Mouse (Mus musculus) liver, embryonic 14.5 days (tissue): Measurements from ENCODE around the gene Pla2r1. TPM values are rescaled to one million over a fixed set of nuclear protein-coding genes. Genes with fewer than 3 reads are reported as not detected.

ENCODE experiments used
- ATAC-seq: fragments of 200-750 bp; cut with Nextera tagmentation; 2 replicates; pipeline ENCODE4 v1.8.0; 2017; ENCODE audit warnings: moderate number of reproducible peaks, mild to moderate bottlenecking, moderate library complexity; ENCODE audit not compliant: insufficient read depth
- DNase-seq, 3 experiments: peaks; one replicate each; pipeline ENCODE4 v3.0.0-alpha.2; 2012 to 2013; ENCODE audit warnings: low read depth in 3 of 3, low spot score in 3 of 3
- H3K27ac ChIP-seq: fragments of 300-500 bp; sonication (generic); 2 replicates; pipeline ENCODE4 v1.5.1; 2014; ENCODE audit warnings: moderate library complexity, mild to moderate bottlenecking, control low read depth, inconsistent platforms
- H3K27me3 ChIP-seq: fragments of 300-500 bp; sonication (generic); 2 replicates; pipeline ENCODE4 v1.6.1; 2014; ENCODE audit warnings: mild to moderate bottlenecking, low read length, moderate library complexity; ENCODE audit not compliant: control insufficient read depth, insufficient read depth
- H3K36me3 ChIP-seq: fragments of 300-500 bp; sonication (generic); replicated peaks from 2 replicates; pipeline ENCODE4 v1.6.1; 2014; ENCODE audit warnings: low read depth; ENCODE audit not compliant: control insufficient read depth, insufficient read depth
- H3K4me1 ChIP-seq, 2 experiments: fragments of 200-500 bp in 1 of 2; fragments of 300-500 bp in 1 of 2; sonication (generic) in 1 of 2; replicated peaks; 2 replicates each; pipeline ENCODE4 v1.6.1; 2012 to 2014; ENCODE audit warnings: antibody characterized with exemption in 1 of 2, inconsistent platforms in 1 of 2, low read length in 1 of 2; ENCODE audit not compliant: control insufficient read depth in 2 of 2, insufficient read depth in 2 of 2
- H3K4me2 ChIP-seq: fragments of 300-500 bp; sonication (generic); 2 replicates; pipeline ENCODE4 v1.6.1; 2014; ENCODE audit warnings: low read depth, mild to moderate bottlenecking, control low read depth, moderate library complexity
- H3K4me3 ChIP-seq, 2 experiments: fragments of 200-500 bp in 1 of 2; fragments of 300-500 bp in 1 of 2; sonication (generic) in 1 of 2; 2 replicates each; pipeline ENCODE4 v1.5.1; 2012 to 2014; ENCODE audit warnings: low read depth in 2 of 2, low read length in 2 of 2, mild to moderate bottlenecking in 2 of 2, control low read depth in 1 of 2, inconsistent platforms in 1 of 2, moderate library complexity in 1 of 2; ENCODE audit not compliant: insufficient read depth in 1 of 2
- H3K9ac ChIP-seq: fragments of 300-500 bp; sonication (generic); replicated peaks from 2 replicates; pipeline ENCODE4 v1.6.1; 2014; ENCODE audit warnings: mild to moderate bottlenecking, control low read depth, moderate library complexity
- H3K9me3 ChIP-seq: fragments of 300-500 bp; sonication (generic); 2 replicates; pipeline ENCODE4 v1.6.1; 2016; ENCODE audit warnings: low read length, mixed read lengths; ENCODE audit not compliant: control insufficient read depth
- CTCF ChIP-seq: IDR thresholded peaks from 2 replicates; pipeline ENCODE4 v1.5.1; 2016; ENCODE audit warnings: antibody characterized with exemption, low read depth, control low read depth
- EP300 ChIP-seq: IDR thresholded peaks from 2 replicates; pipeline ENCODE4 v1.6.1; 2016; ENCODE audit warnings: antibody characterized with exemption, low read depth
- WGBS: fragments of 180-500 bp; shearing (Covaris S2); extraction: QIAGEN DNeasy Blood & Tissue Kit; methylation state at CpG from one replicate; pipeline ENCODE4 v1.1.7; 2014; ENCODE audit not compliant: insufficient replicate concordance; 5-methylcytosine and 5-hydroxymethylcytosine counted together
- polyA plus RNA-seq, 2 experiments: library from polyadenylated mRNA; depleted of rRNA in 1 of 2; stranded (reverse) in 1 of 2; unstranded in 1 of 2; fragments of >200 nt; fragmentation: Nextera tagmentation in 1 of 2; extraction: Ambion mirVana in 1 of 2; gene quantifications; 2 replicates each; pipeline versions ENCODE4 v1.2.1 to v1.2.3; 2012 to 2014

The Pla2r1 gene
- polyA plus RNA-seq, 2 experiments = 0.17 to 0.19 TPM

DNA sequence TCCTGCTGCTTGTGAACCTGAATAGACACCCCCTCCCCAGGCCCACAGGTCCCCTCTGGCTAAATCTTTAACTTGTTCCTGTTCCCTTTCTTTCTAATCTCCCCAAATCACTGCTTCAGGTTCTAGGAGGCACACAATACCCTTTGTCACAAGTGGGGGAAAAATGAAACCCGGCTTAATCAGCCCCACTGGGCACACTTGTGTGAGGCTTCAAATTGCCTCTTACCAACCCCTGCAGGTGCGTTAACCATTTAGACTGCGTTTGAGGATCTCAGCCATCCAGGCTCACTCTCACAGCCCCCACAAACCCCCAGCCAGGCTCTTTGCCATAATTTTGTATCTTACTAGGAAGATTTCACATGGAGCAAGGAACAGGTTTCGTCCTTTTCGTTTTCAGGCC, 9.1 kb downstream of the Pla2r1 start:
- 65% methylated on average over 5 of the region's 5 CpGs for WGBS
- no peaks in the 10 kb centered on the region for H3K4me1 ChIP-seq
- no peaks in the 10 kb centered on the region for H3K27me3 ChIP-seq
- no peaks in the 10 kb centered on the region for H3K36me3 ChIP-seq
- no peak for ATAC-seq
- no peak for TF ChIP-seq EP300
- DNase-seq = no peak
- H3K27ac ChIP-seq = no peak overlapping the region
- H3K4me3 ChIP-seq = no peak overlapping the region
- H3K9ac ChIP-seq = no peak overlapping the region
- H3K9me3 ChIP-seq = no peaks in the 10 kb centered on the region
- no peak overlapping the region for H3K4me2 ChIP-seq

DNA sequence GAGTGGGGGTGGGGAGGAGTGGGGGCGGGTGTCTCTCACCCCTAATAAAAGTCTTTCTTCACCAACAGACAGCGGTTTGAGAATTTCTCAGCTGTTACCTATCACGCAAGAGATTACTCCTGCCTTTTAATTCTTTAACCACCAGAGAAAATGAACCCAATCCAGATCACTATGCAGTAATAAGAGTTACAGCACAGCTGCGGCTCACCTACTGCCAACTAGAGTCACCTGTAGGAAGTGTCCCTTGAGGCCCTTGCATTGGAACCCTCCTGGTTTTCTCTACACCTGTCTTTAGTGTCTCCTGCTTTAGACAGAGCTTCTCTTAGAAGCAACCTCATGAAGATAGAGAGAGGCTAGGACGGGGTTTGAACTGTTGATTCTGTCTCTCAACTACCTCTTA, 11.4 kb downstream of the Pla2r1 start:
- no peak for TF ChIP-seq CTCF
- no peak for TF ChIP-seq EP300
- Histone ChIP-seq H3K9me3 (no peaks in the 10 kb centered on the region), H3K4me3 (no peak overlapping the region), H3K36me3 (no peaks in the 10 kb centered on the region), H3K27ac (no peak overlapping the region), H3K27me3 (no peaks in the 10 kb centered on the region), H3K9ac (no peak overlapping the region), H3K4me2 (no peak overlapping the region), H3K4me1 (no peaks in the 10 kb centered on the region)
- ATAC-seq (no peak), DNase-seq (no peak)
- 40% methylated on average over 5 of the region's 5 CpGs for WGBS

DNA sequence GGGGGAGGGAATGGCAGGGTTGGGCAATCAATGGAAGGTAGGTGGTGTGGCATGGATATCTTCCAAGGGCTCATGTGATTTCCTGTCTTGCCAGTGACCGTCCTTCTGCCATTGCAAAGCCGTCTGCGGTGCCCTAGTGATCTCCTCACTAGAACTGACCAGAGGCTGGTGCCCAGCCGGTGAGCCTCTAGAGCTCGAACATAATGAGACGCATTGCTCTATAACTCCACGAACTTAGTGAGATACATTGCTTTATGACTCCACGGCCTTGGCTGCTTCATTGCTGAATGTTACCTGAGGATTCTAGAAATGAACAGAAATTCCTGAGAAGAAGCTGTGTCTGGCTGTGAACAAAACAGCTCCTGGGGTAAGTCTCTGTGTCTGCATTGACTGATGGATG, 12.8 kb downstream of the Pla2r1 start:
- H3K36me3 ChIP-seq = no peaks in the 10 kb centered on the region
- no peaks in the 10 kb centered on the region for H3K27me3 ChIP-seq
- H3K4me2 ChIP-seq = no peak overlapping the region
- ATAC-seq = no peak
- no peak overlapping the region for H3K27ac ChIP-seq
- no peak overlapping the region for H3K4me3 ChIP-seq
- no peaks in the 10 kb centered on the region for H3K4me1 ChIP-seq
- no peak for DNase-seq
- no peak for TF ChIP-seq CTCF
- TF ChIP-seq EP300 = no peak
- H3K9ac ChIP-seq = no peak overlapping the region
- H3K9me3 ChIP-seq = no peaks in the 10 kb centered on the region
- WGBS = 77% methylated on average over 8 of the region's 8 CpGs

DNA sequence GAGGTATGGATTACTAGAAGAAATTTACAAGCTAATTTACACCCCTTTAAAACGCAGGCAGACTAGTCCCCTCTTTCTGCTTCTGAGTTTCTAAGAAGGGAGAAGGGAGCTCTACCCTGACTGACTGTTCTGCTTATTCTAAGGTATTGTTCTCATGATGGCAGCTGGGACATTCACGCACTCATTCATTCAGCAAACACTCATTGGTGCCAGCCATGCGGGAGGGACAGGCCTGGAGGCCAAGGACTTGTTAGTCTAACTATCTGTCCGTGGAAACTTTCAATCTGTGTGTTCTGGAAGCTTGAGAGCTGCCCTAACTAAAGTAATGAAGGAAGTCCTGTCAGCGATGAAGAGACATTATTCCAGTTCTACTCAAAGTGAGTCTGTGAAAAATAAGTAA, 14.4 kb downstream of the Pla2r1 start:
- ATAC-seq (no peak), DNase-seq (no peak)
- H3K4me3 ChIP-seq = no peak overlapping the region
- no peak for TF ChIP-seq EP300
- no peak for TF ChIP-seq CTCF
- H3K36me3 ChIP-seq = no peaks in the 10 kb centered on the region
- no peak overlapping the region for H3K4me2 ChIP-seq
- 64% methylated on average over 5 of the region's 5 CpGs for WGBS
- no peaks in the 10 kb centered on the region for H3K9me3 ChIP-seq
- H3K27ac ChIP-seq = no peak overlapping the region
- no peaks in the 10 kb centered on the region for H3K27me3 ChIP-seq
- H3K4me1 ChIP-seq = no peaks in the 10 kb centered on the region
- no peak overlapping the region for H3K9ac ChIP-seq

DNA sequence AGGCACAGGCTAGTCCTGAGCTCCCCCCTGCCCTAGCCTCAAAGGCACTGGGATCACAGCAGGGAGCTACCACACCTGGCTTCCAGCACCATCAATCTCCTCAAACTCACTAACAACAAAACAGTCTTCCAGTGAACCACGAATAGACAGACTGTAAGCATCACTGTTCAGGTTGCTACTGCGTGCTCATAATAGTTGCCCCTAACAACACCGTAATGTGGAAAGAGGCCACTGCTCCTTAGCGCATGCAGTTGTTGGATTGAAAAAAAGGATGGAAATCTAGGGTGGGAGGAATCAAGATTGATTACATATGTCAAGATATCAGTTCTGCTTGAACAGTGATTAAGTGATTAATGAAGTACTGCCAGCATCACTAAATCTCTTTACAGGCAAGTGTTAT, 14.8 kb downstream of the Pla2r1 start:
- Histone ChIP-seq H3K4me2 (no peak overlapping the region), H3K27ac (no peak overlapping the region), H3K27me3 (no peaks in the 10 kb centered on the region), H3K9ac (no peak overlapping the region), H3K4me1 (no peaks in the 10 kb centered on the region), H3K36me3 (no peaks in the 10 kb centered on the region), H3K4me3 (no peak overlapping the region), H3K9me3 (no peaks in the 10 kb centered on the region)
- DNase-seq = no peak
- WGBS = 73% methylated on average over 4 of the region's 4 CpGs
- TF ChIP-seq EP300 (no peak), CTCF (no peak)
- ATAC-seq = no peak

DNA sequence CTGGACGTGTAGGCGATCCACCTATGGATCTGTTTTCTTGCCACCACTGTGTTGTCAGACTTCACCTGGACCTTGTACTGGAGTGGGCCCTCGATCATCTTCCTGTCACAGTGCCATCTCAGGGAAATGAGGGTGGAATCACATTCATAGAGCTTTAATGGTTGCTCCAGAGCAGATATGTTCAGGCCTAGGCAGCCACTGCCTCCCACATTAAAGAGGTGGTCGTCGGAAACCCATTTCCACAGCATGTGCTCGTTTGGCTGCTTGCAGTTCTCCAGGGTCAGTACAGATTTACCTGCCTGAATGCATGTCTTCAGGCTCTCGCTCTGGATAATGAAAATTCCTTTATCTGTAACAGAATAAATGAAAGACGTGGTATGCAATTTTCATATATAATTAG, 18.4 kb downstream of the Pla2r1 start:
- Histone ChIP-seq H3K27me3 (no peaks in the 10 kb centered on the region), H3K4me3 (no peak overlapping the region), H3K4me2 (no peak overlapping the region), H3K9me3 (no peaks in the 10 kb centered on the region), H3K4me1 (no peaks in the 10 kb centered on the region), H3K9ac (no peak overlapping the region), H3K36me3 (no peaks in the 10 kb centered on the region), H3K27ac (no peak overlapping the region)
- WGBS = 62% methylated on average over 8 of the region's 8 CpGs
- no peak for ATAC-seq
- TF ChIP-seq CTCF = no peak
- no peak for TF ChIP-seq EP300
- DNase-seq = no peak
